Mouse (Mus musculus): ENCODE measurements around the gene Zdhhc18. TPM values are rescaled to one million over a fixed set of nuclear protein-coding genes. Genes with fewer than 3 reads are reported as not detected.

Zdhhc18 gene
- total and polyA plus RNA-seq, 2 experiments from 2014 or later: 5.9 to 19.2 TPM

DNA sequence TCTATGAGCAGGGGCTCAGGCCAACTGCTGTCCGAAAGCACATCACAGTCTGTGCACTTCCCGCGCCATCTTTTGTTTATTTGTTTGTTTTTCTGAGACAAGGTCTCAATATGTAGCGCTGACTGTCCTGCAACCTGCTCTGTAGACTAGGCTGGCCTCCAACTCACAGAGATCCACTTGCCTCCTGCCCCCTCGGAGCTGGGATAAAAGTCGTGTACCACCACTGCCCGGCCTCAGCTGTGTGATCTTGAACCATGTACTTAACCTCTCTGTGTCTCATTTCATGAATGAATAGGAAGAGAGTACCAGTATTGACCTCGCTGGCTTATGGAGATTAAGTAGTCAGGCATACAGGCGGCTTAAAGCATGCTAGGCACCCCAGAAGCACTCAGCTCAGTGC, 23.3 kb downstream of the Zdhhc18 start:
- H3K4me1 ChIP-seq (ENCODE audit: insufficient read depth, low read length): peaks cover 7% of the 10 kb centered on the region
- no peak for DNase-seq (ENCODE audit: low spot score)
- ATAC-seq (ENCODE audit: low FRiP score): no peak
- no peak overlapping the region for H3K4me3 ChIP-seq (ENCODE audit: low read depth, low read length)
- no peak overlapping the region for H3K9ac ChIP-seq (replicated peaks; ENCODE audit: low read length, poor library complexity, severe bottlenecking)
- TF ChIP-seq CTCF (IDR thresholded peaks at IDR 0.05): no peak
- no peaks in the 10 kb centered on the region for H3K27me3 ChIP-seq (ENCODE audit: insufficient read depth, low read length)
- peaks cover 29% of the 10 kb centered on the region for H3K36me3 ChIP-seq (ENCODE audit: insufficient read depth, low read length)
- H3K9me3 ChIP-seq (ENCODE audit: low read length): no peaks in the 10 kb centered on the region
- H3K27ac ChIP-seq (ENCODE audit: low read depth, low read length): no peak overlapping the region
- WGBS: 83% methylated on average over 9 of the region's 9 CpGs
- no peak overlapping the region for H3K4me2 ChIP-seq (ENCODE audit: low read depth, low read length, poor library complexity, severe bottlenecking)

DNA sequence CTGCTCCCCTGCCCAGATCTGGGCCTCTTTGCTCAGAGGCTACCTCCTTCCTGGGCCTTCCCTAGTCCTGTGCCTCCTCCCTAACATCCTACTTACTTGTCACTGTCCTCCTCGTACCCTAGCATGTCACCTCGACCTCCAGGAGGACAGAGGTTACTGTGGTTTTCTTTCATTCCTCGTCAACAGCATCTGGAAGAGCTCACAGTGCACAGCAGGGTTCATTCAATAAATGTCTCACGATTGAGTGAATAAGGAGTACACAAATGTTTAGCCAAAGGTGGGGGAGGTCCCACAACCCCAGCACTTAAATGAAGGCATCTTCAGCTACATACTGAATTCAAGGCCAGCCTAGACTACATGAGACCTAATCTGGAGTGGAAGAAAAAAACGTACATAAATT, 23.7 kb downstream of the Zdhhc18 start:
- DNase-seq (ENCODE audit: low spot score) (no peak), ATAC-seq (ENCODE audit: low FRiP score) (no peak)
- H3K9ac ChIP-seq (replicated peaks; ENCODE audit: low read length, poor library complexity, severe bottlenecking): no peak overlapping the region
- no peak overlapping the region for H3K4me3 ChIP-seq (ENCODE audit: low read depth, low read length)
- TF ChIP-seq CTCF (IDR thresholded peaks at IDR 0.05): no peak
- H3K4me2 ChIP-seq (ENCODE audit: low read depth, low read length, poor library complexity, severe bottlenecking): no peak overlapping the region
- WGBS: 38% methylated on average over 5 of the region's 5 CpGs
- H3K4me1 ChIP-seq (ENCODE audit: insufficient read depth, low read length): peaks cover 3% of the 10 kb centered on the region
- no peaks in the 10 kb centered on the region for H3K9me3 ChIP-seq (ENCODE audit: low read length)
- no peaks in the 10 kb centered on the region for H3K27me3 ChIP-seq (ENCODE audit: insufficient read depth, low read length)
- H3K36me3 ChIP-seq (ENCODE audit: insufficient read depth, low read length): peaks cover 29% of the 10 kb centered on the region
- H3K27ac ChIP-seq (ENCODE audit: low read depth, low read length): no peak overlapping the region

DNA sequence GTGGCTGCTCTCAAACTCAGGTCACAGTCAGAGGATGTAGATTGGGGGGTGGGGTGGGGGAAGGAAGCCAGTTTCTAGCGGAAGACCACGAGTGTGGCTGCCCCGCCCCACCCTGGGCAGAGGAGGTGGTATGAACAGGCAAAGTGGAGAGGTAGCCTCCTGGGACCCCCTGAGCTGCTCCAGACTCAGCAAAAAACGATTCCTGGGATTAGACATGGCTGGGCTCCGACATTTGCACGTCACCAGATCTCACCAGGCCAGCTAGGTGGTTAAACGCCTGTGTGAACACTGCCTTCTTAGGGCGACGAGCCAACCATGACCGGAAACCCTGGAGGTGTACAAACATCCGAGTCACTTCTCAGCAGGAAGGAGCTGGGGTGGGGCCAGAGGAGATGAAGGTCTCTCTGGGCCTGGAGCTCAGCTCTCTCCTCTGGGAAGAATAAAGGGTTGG, 24.3 kb downstream of the Zdhhc18 start:
- no peak overlapping the region for H3K27ac ChIP-seq (ENCODE audit: low read depth, low read length)
- 44% methylated on average over 11 of the region's 11 CpGs for WGBS
- no peak for ATAC-seq (ENCODE audit: low FRiP score)

DNA sequence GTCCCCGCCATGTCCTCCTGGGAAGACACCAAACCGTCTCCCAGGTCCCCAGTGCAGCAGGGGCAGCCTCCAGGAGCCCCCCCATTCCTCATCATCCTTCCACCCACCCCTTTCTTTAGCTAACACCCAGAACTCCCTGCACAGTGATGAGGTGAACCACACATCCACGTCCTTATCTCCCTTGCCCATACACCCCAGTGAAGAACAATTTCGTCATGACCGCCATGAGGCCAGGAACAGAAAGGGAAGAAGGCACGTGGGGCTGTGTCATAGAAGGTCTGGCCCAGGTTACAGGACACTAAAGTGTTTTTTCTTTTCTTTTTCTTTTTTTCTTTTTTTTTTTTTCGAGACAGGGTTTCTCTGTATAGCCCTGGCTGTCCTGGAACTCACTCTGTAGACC, 25.1 kb downstream of the Zdhhc18 start:
- no peak overlapping the region for H3K27ac ChIP-seq (ENCODE audit: low read depth, low read length)
- no peaks in the 10 kb centered on the region for H3K27me3 ChIP-seq (ENCODE audit: insufficient read depth, low read length)
- ATAC-seq (ENCODE audit: low FRiP score) (no peak), DNase-seq (ENCODE audit: low spot score) (no peak)
- H3K36me3 ChIP-seq (ENCODE audit: insufficient read depth, low read length): peaks cover 39% of the 10 kb centered on the region
- H3K4me2 ChIP-seq (ENCODE audit: low read depth, low read length, poor library complexity, severe bottlenecking): no peak overlapping the region
- H3K4me3 ChIP-seq (ENCODE audit: low read depth, low read length): no peak overlapping the region
- WGBS: 92% methylated on average over 7 of the region's 7 CpGs
- TF ChIP-seq CTCF (IDR thresholded peaks at IDR 0.05): no peak
- H3K4me1 ChIP-seq (ENCODE audit: insufficient read depth, low read length): no peaks in the 10 kb centered on the region
- no peak overlapping the region for H3K9ac ChIP-seq (replicated peaks; ENCODE audit: low read length, poor library complexity, severe bottlenecking)
- no peaks in the 10 kb centered on the region for H3K9me3 ChIP-seq (ENCODE audit: low read length)

More for the DNA sequence above, 24.3 kb downstream of the Zdhhc18 start:
- Histone ChIP-seq H3K4me2 (ENCODE audit: low read depth, low read length, poor library complexity, severe bottlenecking) (no peak overlapping the region), H3K36me3 (ENCODE audit: insufficient read depth, low read length) (peaks cover 33% of the 10 kb centered on the region), H3K9me3 (ENCODE audit: low read length) (no peaks in the 10 kb centered on the region), H3K4me1 (ENCODE audit: insufficient read depth, low read length) (0 out of 2 replicates have a peak, but pooled peaks cover 3% of the 10 kb centered on the region), H3K9ac (replicated peaks; ENCODE audit: low read length, poor library complexity, severe bottlenecking) (no peak overlapping the region), H3K4me3 (ENCODE audit: low read depth, low read length) (no peak overlapping the region), H3K27me3 (ENCODE audit: insufficient read depth, low read length) (no peaks in the 10 kb centered on the region)
- TF ChIP-seq CTCF (IDR thresholded peaks at IDR 0.05): no peak
- DNase-seq (ENCODE audit: low spot score): no peak

DNA sequence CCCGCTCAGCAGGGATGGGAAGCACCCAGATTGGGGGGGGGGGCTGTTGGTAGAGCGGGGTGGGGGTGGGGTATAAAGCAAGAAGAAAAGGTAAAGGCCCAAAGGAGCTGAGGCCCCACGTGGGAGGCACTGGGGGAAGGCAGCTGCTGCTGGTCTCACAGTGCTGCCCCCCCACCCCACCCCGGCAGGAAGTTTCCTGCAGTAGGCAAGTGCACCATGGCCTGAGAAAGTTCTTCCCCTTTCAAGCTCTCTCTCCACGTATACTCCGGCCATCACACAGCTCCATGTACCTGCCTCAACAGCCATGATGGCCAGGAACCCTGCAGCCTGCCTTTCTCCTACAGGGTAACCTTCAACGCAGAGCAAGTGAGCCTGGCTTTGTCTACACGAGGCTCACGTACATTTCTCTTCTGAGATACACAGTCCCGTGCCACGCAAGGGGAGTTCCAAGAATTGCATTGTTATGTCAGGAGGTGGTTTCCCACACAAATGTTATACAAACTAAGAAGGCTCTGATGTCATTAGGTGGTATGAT, 27.7 kb downstream of the Zdhhc18 start:
- Histone ChIP-seq H3K9me3 (ENCODE audit: low read length) (no peaks in the 10 kb centered on the region), H3K27ac (ENCODE audit: low read depth, low read length) (no peak overlapping the region), H3K4me2 (ENCODE audit: low read depth, low read length, poor library complexity, severe bottlenecking) (no peak overlapping the region), H3K27me3 (ENCODE audit: insufficient read depth, low read length) (no peaks in the 10 kb centered on the region), H3K4me1 (ENCODE audit: insufficient read depth, low read length) (no peaks in the 10 kb centered on the region), H3K4me3 (ENCODE audit: low read depth, low read length) (no peak overlapping the region), H3K9ac (replicated peaks; ENCODE audit: low read length, poor library complexity, severe bottlenecking) (no peak overlapping the region), H3K36me3 (ENCODE audit: insufficient read depth, low read length) (peaks cover 41% of the 10 kb centered on the region)
- WGBS: 80% methylated on average over 11 of the region's 11 CpGs
- TF ChIP-seq CTCF (IDR thresholded peaks at IDR 0.05): no peak
- ATAC-seq (ENCODE audit: low FRiP score) (no peak), DNase-seq (ENCODE audit: low spot score) (no peak)

DNA sequence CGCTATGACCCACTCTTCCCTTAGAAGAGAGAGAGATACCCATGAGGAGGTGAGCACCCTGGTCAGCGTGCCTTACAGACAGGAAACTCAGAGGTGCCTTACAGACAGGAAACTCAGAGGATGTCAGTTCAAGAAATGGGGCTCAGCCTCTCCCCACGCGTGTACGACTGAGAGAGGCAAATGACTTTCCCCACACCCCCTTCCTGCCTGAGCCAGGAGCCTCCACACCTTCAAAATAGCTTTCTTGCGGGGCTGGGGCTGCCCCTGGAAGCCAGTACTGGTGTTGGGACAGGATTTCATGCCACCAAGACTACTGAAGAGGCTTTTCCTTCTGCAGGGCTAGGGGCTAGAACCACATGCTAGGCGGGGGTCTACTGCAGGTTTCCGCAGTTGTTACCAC, 29.3 kb downstream of the Zdhhc18 start:
- Histone ChIP-seq H3K4me2 (ENCODE audit: low read depth, low read length, poor library complexity, severe bottlenecking) (no peak overlapping the region), H3K27me3 (ENCODE audit: insufficient read depth, low read length) (no peaks in the 10 kb centered on the region), H3K9me3 (ENCODE audit: low read length) (no peaks in the 10 kb centered on the region), H3K27ac (ENCODE audit: low read depth, low read length) (no peak overlapping the region), H3K4me1 (ENCODE audit: insufficient read depth, low read length) (no peaks in the 10 kb centered on the region), H3K36me3 (ENCODE audit: insufficient read depth, low read length) (peaks cover 29% of the 10 kb centered on the region; the same call in 1 of the 2 replicates), H3K4me3 (ENCODE audit: low read depth, low read length) (no peak overlapping the region), H3K9ac (replicated peaks; ENCODE audit: low read length, poor library complexity, severe bottlenecking) (no peak overlapping the region)
- TF ChIP-seq CTCF (IDR thresholded peaks at IDR 0.05): no peak
- ATAC-seq (ENCODE audit: low FRiP score) (no peak), DNase-seq (ENCODE audit: low spot score) (no peak)
- WGBS: 88% methylated on average over 8 of the region's 8 CpGs
